Comparison of ENCODE assay signal across 9 mouse cellular contexts in the genomic region with DNA sequence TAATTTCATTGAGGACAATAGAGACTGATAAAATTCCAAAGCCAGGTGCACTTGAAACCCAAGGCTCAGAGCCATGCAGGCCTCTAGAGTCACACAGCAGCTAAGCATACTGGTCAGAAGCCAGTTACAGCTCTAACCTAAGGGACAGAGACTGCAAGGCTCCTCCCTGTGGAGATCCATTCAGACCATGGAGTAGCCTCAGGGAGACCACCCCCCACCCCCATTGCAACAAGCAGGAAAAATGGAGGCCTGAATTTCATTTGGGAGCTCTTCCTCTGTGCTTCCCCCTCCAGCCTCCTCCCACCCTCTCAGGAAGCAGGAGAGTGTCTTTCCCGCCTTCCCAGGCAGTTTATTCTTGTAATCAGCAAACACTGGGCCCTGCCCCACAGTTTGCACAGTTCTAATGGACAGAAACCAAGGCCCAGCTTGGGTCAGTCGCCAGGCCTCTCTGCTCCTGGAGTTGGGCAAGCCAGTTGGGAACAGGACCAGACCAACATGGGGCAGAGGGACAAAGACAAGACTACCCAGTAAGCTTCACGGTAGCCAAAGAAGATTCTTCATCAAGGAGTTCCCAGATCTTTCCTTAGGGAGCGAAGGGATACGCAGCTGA. TPM values are rescaled to one million over a fixed set of nuclear protein-coding genes. Genes with fewer than 3 reads are reported as not detected.
DNase-seq lines count a peak whose midpoint lies in the region; ATAC-seq and TF ChIP-seq lines count a peak whose summit lies in the region.
"Had no signal": no experiment of that assay in that cellular context is flagged by ENCODE, and none has a peak within 500 bp of the region (broad histone marks: within the 10 kb centered on the region; RNA-seq: fewer than 3 reads in every experiment).

No protein-coding gene starts in this region.

- peaks cover 80% of the 10 kb centered on the region for H3K4me1 ChIP-seq in E14TG2a.4 (replicated peaks; ENCODE audit: low read depth, low read length)
- H3K4me1 ChIP-seq in heart, postnatal 0 days (ENCODE audit: control insufficient read depth, insufficient read depth) = peaks cover 42% of the 10 kb centered on the region
- peaks cover 40% of the 10 kb centered on the region for H3K4me1 ChIP-seq in liver, postnatal 0 days (ENCODE audit: insufficient read depth)
- H3K4me1 ChIP-seq in stomach, embryonic 14.5 days (ENCODE audit: control insufficient read depth, insufficient read depth, low read length) = peaks cover 48% of the 10 kb centered on the region

- peak; percentile 47 for DNase-seq in adrenal gland, postnatal 10 days
- DNase-seq in adrenal gland, adult 18-20 months (ENCODE audit: low spot score in 2 of 2) = no peak
- DNase-seq in heart, postnatal 0 days (ENCODE audit: low spot score) = no peak
- peak; percentile 42 for DNase-seq in liver, postnatal 0 days
- no peak for DNase-seq in urinary bladder, postnatal 14 days (ENCODE audit: low spot score)

- no peak for TF ChIP-seq CTCF in E14TG2a.4 (conservative IDR thresholded peaks at IDR 0.05; ENCODE audit: low read length)
- TF ChIP-seq CTCF in heart, postnatal 0 days (IDR thresholded peaks at IDR 0.05; ENCODE audit: low read depth) = no peak
- no peak for TF ChIP-seq CTCF in liver, postnatal 0 days (IDR thresholded peaks at IDR 0.05; ENCODE audit: low read depth)

- H3K27me3 ChIP-seq in E14TG2a.4 (ENCODE audit: insufficient read depth, low read length) = peaks cover 6% of the 10 kb centered on the region; the same call in 1 of the 2 replicates
- H3K27me3 ChIP-seq in heart, postnatal 0 days (ENCODE audit: control insufficient read depth, insufficient read depth, low read length) = 0 out of 2 replicates have a peak, but pooled peaks cover under 1% of the 10 kb centered on the region
- peaks cover 10% of the 10 kb centered on the region; the same call in 1 of the 2 replicates for H3K27me3 ChIP-seq in liver, postnatal 0 days (ENCODE audit: insufficient read depth, low read length)
- H3K27me3 ChIP-seq in stomach, embryonic 14.5 days (ENCODE audit: control insufficient read depth, insufficient read depth, low read length) = no peaks in the 10 kb centered on the region

- H3K4me2 ChIP-seq in heart, postnatal 0 days (ENCODE audit: low read depth, low read length) = peak overlapping the region; percentile 81
- peak overlapping the region; percentile 92 for H3K4me2 ChIP-seq in liver, postnatal 0 days (ENCODE audit: low read depth, low read length)
- peak overlapping the region; percentile 77 for H3K4me2 ChIP-seq in stomach, embryonic 14.5 days (replicated peaks; ENCODE audit: low read depth, low read length)

- no peak for ATAC-seq in heart, postnatal 0 days (ENCODE audit: insufficient read depth, low read depth)
- no peak for ATAC-seq in liver, postnatal 0 days
- ATAC-seq in stomach, embryonic 14.5 days (ENCODE audit: insufficient number of reproducible peaks, insufficient read depth, low FRiP score, low read depth) = no peak
- no peak for ATAC-seq in monocyte, adult 5-6 weeks (replicated peaks; ENCODE audit: insufficient number of reproducible peaks, low FRiP score, low TSS enrichment, poor library complexity, severe bottlenecking)

- WGBS in heart, postnatal 0 days = 8% methylated on average over 5 of the region's 5 CpGs
- WGBS in liver, postnatal 0 days (ENCODE audit: insufficient replicate concordance) = 25% methylated on average over 5 of the region's 5 CpGs
- 4% methylated on average over 5 of the region's 5 CpGs for WGBS in stomach, embryonic 14.5 days

- H3K9me3 ChIP-seq in E14TG2a.4 (ENCODE audit: low read length) = no peaks in the 10 kb centered on the region
- H3K9me3 ChIP-seq in heart, postnatal 0 days (replicated peaks; ENCODE audit: control insufficient read depth, low read length) = no peaks in the 10 kb centered on the region
- H3K9me3 ChIP-seq in liver, postnatal 0 days (ENCODE audit: low read length) = no peaks in the 10 kb centered on the region
- no peaks in the 10 kb centered on the region for H3K9me3 ChIP-seq in stomach, embryonic 14.5 days (ENCODE audit: control insufficient read depth, low read depth, low read length)

- H3K36me3 ChIP-seq in E14TG2a.4 (ENCODE audit: insufficient read depth, low read length) = peaks cover 33% of the 10 kb centered on the region
- no peaks in the 10 kb centered on the region for H3K36me3 ChIP-seq in heart, postnatal 0 days (replicated peaks; ENCODE audit: control insufficient read depth, insufficient read depth, low read length)
- H3K36me3 ChIP-seq in liver, postnatal 0 days (replicated peaks; ENCODE audit: insufficient read depth, low read length) = peaks cover 15% of the 10 kb centered on the region
- peaks cover 10% of the 10 kb centered on the region; the same call in 1 of the 2 replicates for H3K36me3 ChIP-seq in stomach, embryonic 14.5 days (ENCODE audit: control insufficient read depth, insufficient read depth, low read length)

- H3K4me3 ChIP-seq in E14TG2a.4 (replicated peaks; ENCODE audit: low read length) = peak overlapping the region; percentile 100
- peak overlapping the region; percentile 68 for H3K4me3 ChIP-seq in heart, postnatal 0 days (ENCODE audit: low read depth, low read length)
- peak overlapping the region; percentile 76 for H3K4me3 ChIP-seq in liver, postnatal 0 days (ENCODE audit: low read depth, low read length)
- peak overlapping the region; percentile 92 for H3K4me3 ChIP-seq in stomach, embryonic 14.5 days (ENCODE audit: low read depth, low read length)

- peak overlapping the region; percentile 91 for H3K9ac ChIP-seq in heart, postnatal 0 days (replicated peaks; ENCODE audit: low read depth, low read length)
- H3K9ac ChIP-seq in liver, postnatal 0 days (replicated peaks) = no peak overlapping the region; the same call in 1 of the 2 replicates
- peak overlapping the region; percentile 98 for H3K9ac ChIP-seq in stomach, embryonic 14.5 days (replicated peaks; ENCODE audit: low read depth, low read length)

- no peak for TF ChIP-seq EP300 in heart, postnatal 0 days (IDR thresholded peaks at IDR 0.05; ENCODE audit: low read depth)
- 0 out of 2 replicates have a peak, but pooled peaks have one; percentile 6 for TF ChIP-seq EP300 in liver, postnatal 0 days (IDR thresholded peaks at IDR 0.05; ENCODE audit: low read depth)

- peak overlapping the region; percentile 94 for H3K27ac ChIP-seq in heart, postnatal 0 days (ENCODE audit: low read depth)
- H3K27ac ChIP-seq in liver, postnatal 0 days (ENCODE audit: low read depth) = peak overlapping the region; percentile 83
- peak overlapping the region; percentile 100 for H3K27ac ChIP-seq in stomach, embryonic 14.5 days (ENCODE audit: low read length)

RNA-seq across cellular contexts. Expression of a gene that starts 1.5 kb away (rescaled TPM):
- total RNA-seq in adrenal gland, postnatal 10 days (2021) = 1 to 10 TPM; 3.1 to 7.9 TPM
- total RNA-seq in adrenal gland, adult 18-20 months (2021) = 1 to 10 TPM; 1.5 to 1.8 TPM
- total RNA-seq in heart, postnatal 0 days (2014; rRNA removed; ENCODE audit: low replicate concordance) = 4.3 TPM in 1 of 2 replicates, not detected in the other
- 3.0 and 3.1 TPM in 2 replicates for polyA plus RNA-seq in heart, postnatal 0 days (2015; fragmentation: Nextera tagmentation; extraction: Ambion mirVana)
- polyA plus RNA-seq in liver, postnatal 0 days (2015; fragmentation: Nextera tagmentation; extraction: Ambion mirVana) = 1.2 and 1.3 TPM in 2 replicates
- 5.1 and 5.9 TPM in 2 replicates for polyA plus RNA-seq in stomach, embryonic 14.5 days (2014; fragmentation: Nextera tagmentation; extraction: Ambion mirVana)
- total RNA-seq in monocyte, adult 5-6 weeks (2017) = not detected in 3 replicates
- total RNA-seq: neutrophil, adult 5-6 weeks had no signal

RNA-seq across cellular contexts. Expression of a gene that starts 8.1 kb away (rescaled TPM):
- total RNA-seq in adrenal gland, postnatal 10 days (2021) = 1 to 10 TPM; 4.2 to 7.9 TPM
- 1 to 10 TPM; 4.8 to 5.1 TPM for total RNA-seq in adrenal gland, adult 18-20 months (2021)
- total RNA-seq in heart, postnatal 0 days (2014; rRNA removed; ENCODE audit: low replicate concordance) = not detected in 2 replicates
- polyA plus RNA-seq in heart, postnatal 0 days (2015; fragmentation: Nextera tagmentation; extraction: Ambion mirVana) = 1.1 and 1.2 TPM in 2 replicates
- polyA plus RNA-seq in liver, postnatal 0 days (2015; fragmentation: Nextera tagmentation; extraction: Ambion mirVana) = 18.4 and 20.9 TPM in 2 replicates
- 9.3 and 10.7 TPM in 2 replicates for polyA plus RNA-seq in stomach, embryonic 14.5 days (2014; fragmentation: Nextera tagmentation; extraction: Ambion mirVana)
- not detected in 3 replicates for total RNA-seq in monocyte, adult 5-6 weeks (2017)

RNA-seq across cellular contexts. Expression of a gene that starts 14.8 kb away (rescaled TPM):
- 10 to 100 TPM; 15.5 to 15.9 TPM for total RNA-seq in adrenal gland, postnatal 10 days (2021)
- total RNA-seq in adrenal gland, adult 18-20 months (2021) = 10 to 100 TPM; 13.4 to 15.3 TPM
- 5.2 and 5.8 TPM in 2 replicates for total RNA-seq in heart, postnatal 0 days (2014; rRNA removed; ENCODE audit: low replicate concordance)
- 10.1 and 10.5 TPM in 2 replicates for polyA plus RNA-seq in heart, postnatal 0 days (2015; fragmentation: Nextera tagmentation; extraction: Ambion mirVana)
- 31.7 and 32.1 TPM in 2 replicates for polyA plus RNA-seq in liver, postnatal 0 days (2015; fragmentation: Nextera tagmentation; extraction: Ambion mirVana)
- polyA plus RNA-seq in stomach, embryonic 14.5 days (2014; fragmentation: Nextera tagmentation; extraction: Ambion mirVana) = 26.7 and 28.9 TPM in 2 replicates
- total RNA-seq in monocyte, adult 5-6 weeks (2017) = 29.1 to 46.4 TPM (median 29.3 TPM) in 3 replicates

RNA-seq across cellular contexts. Expression of a gene that starts 27.0 kb away (rescaled TPM):
- 10 to 100 TPM; 48.9 to 49.5 TPM for total RNA-seq in adrenal gland, postnatal 10 days (2021)
- total RNA-seq in adrenal gland, adult 18-20 months (2021) = 10 to 100 TPM; 62.0 to 70.2 TPM
- 46.5 and 46.8 TPM in 2 replicates for total RNA-seq in heart, postnatal 0 days (2014; rRNA removed; ENCODE audit: low replicate concordance)
- polyA plus RNA-seq in heart, postnatal 0 days (2015; fragmentation: Nextera tagmentation; extraction: Ambion mirVana) = 20.5 TPM in 2 replicates
- 11.3 and 13.4 TPM in 2 replicates for polyA plus RNA-seq in liver, postnatal 0 days (2015; fragmentation: Nextera tagmentation; extraction: Ambion mirVana)
- 35.9 and 36.5 TPM in 2 replicates for polyA plus RNA-seq in stomach, embryonic 14.5 days (2014; fragmentation: Nextera tagmentation; extraction: Ambion mirVana)
- total RNA-seq in monocyte, adult 5-6 weeks (2017) = 22.4 to 46.2 TPM (median 25.7 TPM) in 3 replicates

RNA-seq across cellular contexts. Expression of a gene that starts 33.3 kb away (rescaled TPM):
- 100 to 1,000 TPM in 1 of 2 experiments, 10 to 100 TPM in 1; 79.2 to 110 TPM for total RNA-seq in adrenal gland, postnatal 10 days (2021)
- 100 to 1,000 TPM in 1 of 2 experiments, 10 to 100 TPM in 1; 78.6 to 115 TPM for total RNA-seq in adrenal gland, adult 18-20 months (2021)
- total RNA-seq in heart, postnatal 0 days (2014; rRNA removed; ENCODE audit: low replicate concordance) = 26.3 and 31.2 TPM in 2 replicates
- polyA plus RNA-seq in heart, postnatal 0 days (2015; fragmentation: Nextera tagmentation; extraction: Ambion mirVana) = 37.1 and 38.8 TPM in 2 replicates
- polyA plus RNA-seq in liver, postnatal 0 days (2015; fragmentation: Nextera tagmentation; extraction: Ambion mirVana) = 344 and 356 TPM in 2 replicates
- 84.2 and 93.7 TPM in 2 replicates for polyA plus RNA-seq in stomach, embryonic 14.5 days (2014; fragmentation: Nextera tagmentation; extraction: Ambion mirVana)
- not detected in 3 replicates for total RNA-seq in monocyte, adult 5-6 weeks (2017)
- total RNA-seq: neutrophil, adult 5-6 weeks had no signal

Comparison
In these comparisons a context has a peak if more than half of its experiments do, and no peak if none do; other contexts are left out.
1. DNase-seq: peak in adrenal gland, postnatal 10 days (single experiment) and liver, postnatal 0 days (single experiment); none in adrenal gland, adult 18-20 months (0 of 2), heart, postnatal 0 days (single experiment) and urinary bladder, postnatal 14 days (single experiment).
2. Peak in every context shown above with its lines, with median percentiles within 50 percentile points of each other: H3K4me3 ChIP-seq, H3K27ac ChIP-seq and H3K4me2 ChIP-seq.